Mouse (Mus musculus) lung, embryonic 16.5 days (tissue): Measurements from ENCODE around the gene Cyp4x1. TPM values are rescaled to one million over a fixed set of nuclear protein-coding genes. Genes with fewer than 3 reads are reported as not detected.

Source experiments
- ATAC-seq: fragments of 200-750 bp; cut with Nextera tagmentation; 2 replicates; pipeline ENCODE4 v1.8.0; 2017; ENCODE audit warnings: low read depth, mild to moderate bottlenecking, moderate library complexity
- H3K27ac ChIP-seq: fragments of 300-500 bp; sonication (generic); 2 replicates; pipeline ENCODE4 v1.5.1; 2014; ENCODE audit warnings: mild to moderate bottlenecking, control low read depth, low read length
- H3K27me3 ChIP-seq: fragments of 300-500 bp; sonication (generic); 2 replicates; pipeline ENCODE4 v1.6.1; 2014; ENCODE audit warnings: low read depth, low read length, mixed read lengths; ENCODE audit not compliant: control insufficient read depth, insufficient read depth
- H3K36me3 ChIP-seq: fragments of 300-500 bp; sonication (generic); 2 replicates; pipeline ENCODE4 v1.6.1; 2014; ENCODE audit warnings: low read length; ENCODE audit not compliant: control insufficient read depth, insufficient read depth
- H3K4me1 ChIP-seq: fragments of 300-500 bp; sonication (generic); replicated peaks from 2 replicates; pipeline ENCODE4 v1.6.1; 2014; ENCODE audit warnings: low read length, mixed read lengths; ENCODE audit not compliant: control insufficient read depth, insufficient read depth
- H3K4me2 ChIP-seq: fragments of 300-500 bp; sonication (generic); 2 replicates; pipeline ENCODE4 v1.6.1; 2014; ENCODE audit warnings: low read depth, low read length, control low read depth
- H3K4me3 ChIP-seq: fragments of 300-500 bp; sonication (generic); 2 replicates; pipeline ENCODE4 v1.5.1; 2014; ENCODE audit warnings: mild to moderate bottlenecking, low read length, control low read depth
- H3K9ac ChIP-seq: fragments of 300-500 bp; sonication (generic); 2 replicates; pipeline ENCODE4 v1.6.1; 2014; ENCODE audit warnings: low read length, control low read depth
- H3K9me3 ChIP-seq: fragments of 300-500 bp; sonication (generic); 2 replicates; pipeline ENCODE4 v1.6.1; 2016; ENCODE audit warnings: low read length; ENCODE audit not compliant: control insufficient read depth
- WGBS: fragments of 180-500 bp; shearing (Covaris S2); extraction: QIAGEN DNeasy Blood & Tissue Kit; methylation state at CpG from one replicate; pipeline ENCODE4 v1.1.7; 2014; 5-methylcytosine and 5-hydroxymethylcytosine counted together
- polyA plus RNA-seq: library from polyadenylated mRNA; unstranded; fragments of >200 nt; fragmentation: Nextera tagmentation; extraction: Ambion mirVana; gene quantifications from 2 replicates; pipeline ENCODE4 v1.2.1, GENCODE M21; 2015

Gene Cyp4x1
- polyA plus RNA-seq, 1 experiment from 2014 or later = not detected

DNA sequence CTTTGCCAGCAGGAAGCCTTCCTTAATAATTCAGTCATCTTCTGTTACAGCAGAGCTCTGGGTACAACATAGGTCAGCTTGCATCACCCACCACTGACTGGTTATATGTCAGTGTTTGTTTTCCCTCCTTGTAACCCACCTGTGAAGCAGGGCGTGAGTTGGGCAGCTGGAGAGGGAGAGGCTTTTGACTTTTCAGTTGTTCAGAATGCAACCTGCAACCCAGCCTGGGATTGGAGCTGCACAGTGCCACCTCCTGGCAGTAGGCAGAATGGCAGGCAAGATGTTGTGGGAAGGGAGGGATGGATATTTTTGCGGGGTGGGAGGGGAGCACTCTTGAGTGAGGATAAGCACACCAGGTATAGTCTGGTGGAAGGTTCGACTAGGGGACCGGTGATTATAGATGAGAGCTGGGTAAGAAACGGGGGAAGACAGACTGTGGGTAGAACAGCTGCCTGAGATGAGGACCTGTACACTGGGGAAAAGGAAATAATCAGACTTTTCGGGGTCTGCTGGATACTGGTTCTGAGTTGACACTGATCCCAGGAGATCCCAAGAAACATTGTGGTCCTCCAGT, 48.5 kb downstream of the Cyp4x1 start:
- Histone ChIP-seq H3K9ac (no peak overlapping the region), H3K4me3 (no peak overlapping the region), H3K27me3 (no peaks in the 10 kb centered on the region), H3K4me2 (no peak overlapping the region), H3K36me3 (no peaks in the 10 kb centered on the region), H3K4me1 (peaks cover 22% of the 10 kb centered on the region), H3K9me3 (no peaks in the 10 kb centered on the region), H3K27ac (peak overlapping the region; percentile 18; the same call in 1 of the 2 replicates)
- ATAC-seq = no peak
- 18% methylated on average over 6 of the region's 6 CpGs for WGBS

GRCm38 (mm10) chr4:115083031-115083430, 51.0 kb downstream of the Cyp4x1 start:
- H3K4me3 ChIP-seq = no peak overlapping the region
- no peaks in the 10 kb centered on the region for H3K27me3 ChIP-seq
- no peak overlapping the region for H3K4me2 ChIP-seq
- H3K9me3 ChIP-seq = no peaks in the 10 kb centered on the region
- WGBS = 83% methylated on average over 3 of the region's 3 CpGs
- H3K4me1 ChIP-seq = peaks cover 26% of the 10 kb centered on the region
- H3K27ac ChIP-seq = no peak overlapping the region
- no peaks in the 10 kb centered on the region for H3K36me3 ChIP-seq
- H3K9ac ChIP-seq = no peak overlapping the region
- ATAC-seq = no peak

GRCm38 (mm10) chr4:115079821-115080349, 54.2 kb downstream of the Cyp4x1 start:
- Histone ChIP-seq H3K27ac (no peak overlapping the region), H3K9me3 (no peaks in the 10 kb centered on the region), H3K4me3 (no peak overlapping the region), H3K9ac (0 out of 2 replicates have a peak overlapping the region, but pooled peaks have one; percentile 9), H3K27me3 (no peaks in the 10 kb centered on the region), H3K36me3 (no peaks in the 10 kb centered on the region), H3K4me2 (no peak overlapping the region), H3K4me1 (peaks cover 9% of the 10 kb centered on the region)
- 28% methylated on average over 5 of the region's 5 CpGs for WGBS
- no peak for ATAC-seq

DNA sequence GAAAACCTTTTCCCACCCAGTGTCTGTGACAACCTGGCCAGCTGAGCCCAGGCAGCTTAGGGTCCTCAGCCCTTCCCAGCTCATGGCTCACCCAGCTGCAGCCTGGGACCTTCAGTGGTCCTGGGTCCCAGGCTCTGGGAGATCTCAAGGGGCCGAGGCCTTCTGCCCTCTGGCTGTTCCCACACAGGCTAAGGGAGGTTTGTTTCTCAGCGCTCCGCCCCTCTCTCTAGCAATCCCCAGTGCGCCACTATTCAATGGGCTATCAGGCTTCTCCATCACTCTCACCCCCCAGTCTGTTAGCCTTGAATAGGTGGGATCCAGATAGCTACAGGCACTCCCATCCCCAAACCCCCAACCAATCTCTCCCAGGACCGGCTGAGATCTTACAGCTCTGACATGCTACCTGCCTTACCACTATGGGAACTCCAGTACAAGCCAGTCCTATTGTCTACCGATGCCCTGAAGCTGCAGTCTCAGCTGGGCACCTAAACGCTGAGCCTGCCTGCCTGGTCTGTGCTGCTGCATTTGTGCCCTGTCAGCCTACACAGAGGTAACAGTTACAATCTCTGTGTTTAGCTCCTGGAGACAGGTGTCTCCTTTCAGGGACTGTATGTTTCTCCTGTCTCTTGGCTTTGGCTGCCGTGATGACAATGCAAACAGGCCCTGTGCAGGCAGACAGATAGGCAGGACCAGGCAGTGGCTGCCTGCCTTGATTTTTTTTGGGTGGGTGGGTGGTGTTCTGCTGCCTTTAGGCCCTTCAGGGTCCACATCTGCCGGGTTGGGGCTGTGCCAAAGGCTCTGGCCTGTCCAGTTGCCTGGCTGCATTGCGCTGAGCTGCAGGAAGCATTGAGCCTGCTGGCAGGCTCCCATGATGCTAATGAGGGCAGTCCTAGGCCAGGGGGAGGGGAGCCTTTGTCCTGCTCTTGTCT, 54.9 kb downstream of the Cyp4x1 start:
- no peaks in the 10 kb centered on the region for H3K36me3 ChIP-seq
- H3K4me3 ChIP-seq = no peak overlapping the region
- WGBS = 34% methylated on average over 10 of the region's 10 CpGs
- H3K27ac ChIP-seq = peak overlapping the region; percentile 24; the same call in 1 of the 2 replicates
- H3K9ac ChIP-seq = 0 out of 2 replicates have a peak overlapping the region, but pooled peaks have one; percentile 9
- ATAC-seq = peak; percentile 72
- no peaks in the 10 kb centered on the region for H3K27me3 ChIP-seq
- H3K9me3 ChIP-seq = no peaks in the 10 kb centered on the region
- H3K4me1 ChIP-seq = peaks cover 9% of the 10 kb centered on the region
- no peak overlapping the region for H3K4me2 ChIP-seq

- 29% methylated on average over 3 of the region's 3 CpGs for WGBS
- Histone ChIP-seq H3K4me1 (peaks cover 9% of the 10 kb centered on the region), H3K36me3 (no peaks in the 10 kb centered on the region), H3K27ac (peak overlapping the region; percentile 74), H3K9me3 (no peaks in the 10 kb centered on the region), H3K4me3 (no peak overlapping the region), H3K27me3 (no peaks in the 10 kb centered on the region), H3K9ac (no peak overlapping the region), H3K4me2 (no peak overlapping the region)
- ATAC-seq = peak; percentile 79
Observed at GRCm38 (mm10) chr4:115075204-115075915, 58.7 kb downstream of the Cyp4x1 start.

- H3K4me3 ChIP-seq = no peak overlapping the region
- H3K4me2 ChIP-seq = no peak overlapping the region
- H3K9ac ChIP-seq = no peak overlapping the region
- H3K4me1 ChIP-seq = peaks cover 8% of the 10 kb centered on the region
- whole genome bisulfite sequencing = 86% methylated on average over 1 of the region's 1 CpGs
- ATAC-seq = no peak
- H3K36me3 ChIP-seq = no peaks in the 10 kb centered on the region
- H3K9me3 ChIP-seq = no peaks in the 10 kb centered on the region
- H3K27ac ChIP-seq = peak overlapping the region; percentile 74
- no peaks in the 10 kb centered on the region for H3K27me3 ChIP-seq
Observed at GRCm38 (mm10) chr4:115074789-115075188, 59.3 kb downstream of the Cyp4x1 start.

DNA sequence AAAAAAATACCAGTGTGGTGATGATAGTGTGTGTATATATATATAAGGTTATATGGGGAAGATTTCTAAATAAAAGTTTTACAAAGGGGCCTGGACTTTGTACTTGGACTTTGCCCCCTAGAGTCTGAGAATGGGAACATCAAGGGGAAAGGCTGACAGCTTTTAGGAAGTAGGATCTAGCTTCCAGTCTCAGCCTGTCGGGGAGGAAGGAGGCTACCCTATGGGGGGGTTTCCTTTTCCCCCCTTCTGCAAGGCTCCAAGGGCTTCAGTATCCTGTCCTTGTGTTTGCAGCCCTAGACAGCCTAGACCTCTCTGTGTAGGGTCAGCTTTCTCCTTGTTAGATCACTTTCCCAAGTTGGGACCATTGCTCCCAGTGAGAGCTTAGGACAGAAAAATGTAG, 62.4 kb downstream of the Cyp4x1 start:
- 29% methylated on average over 1 of the region's 1 CpGs for WGBS
- peak; percentile 61; the same call in 1 of the 2 replicates for ATAC-seq
- no peaks in the 10 kb centered on the region; the same call in 1 of the 2 replicates for H3K4me1 ChIP-seq
- H3K36me3 ChIP-seq = no peaks in the 10 kb centered on the region
- H3K4me3 ChIP-seq = no peak overlapping the region
- no peaks in the 10 kb centered on the region for H3K9me3 ChIP-seq
- H3K27ac ChIP-seq = no peak overlapping the region
- H3K27me3 ChIP-seq = no peaks in the 10 kb centered on the region
- H3K9ac ChIP-seq = no peak overlapping the region
- no peak overlapping the region for H3K4me2 ChIP-seq

GRCm38 (mm10) chr4:115063518-115064239, 70.4 kb downstream of the Cyp4x1 start:
- no peak for ATAC-seq
- H3K36me3 ChIP-seq = no peaks in the 10 kb centered on the region

More at GRCm38 (mm10) chr4:115063518-115064239, 70.4 kb downstream of the Cyp4x1 start:
- no peak overlapping the region for H3K27ac ChIP-seq
- peak overlapping the region; percentile 75 for H3K4me2 ChIP-seq
- H3K9ac ChIP-seq = peak overlapping the region; percentile 61
- peaks cover 9% of the 10 kb centered on the region for H3K4me1 ChIP-seq
- peaks cover 70% of the 10 kb centered on the region for H3K27me3 ChIP-seq
- 1% methylated on average over 31 of the region's 31 CpGs for WGBS
- peak overlapping the region; percentile 51 for H3K4me3 ChIP-seq
- H3K9me3 ChIP-seq = no peaks in the 10 kb centered on the region
